Mouse (Mus musculus) right cerebral cortex, postnatal 4 days (tissue): ENCODE data around the gene Stra8.

ENCODE experiments used
- DNase-seq: peaks from one replicate; pipeline ENCODE4 v3.0.0-alpha.2; 2022

The Stra8 gene

GRCm38 (mm10) chr6:34903851-34904250 is 16.1 kb upstream of the Stra8 start:
- DNase-seq, result no peak

GRCm38 (mm10) chr6:34904361-34904760 is 15.6 kb upstream of the Stra8 start:
- no peak for DNase-seq

- no peak for DNase-seq
These were observed 13.8 kb upstream of the Stra8 start for GRCm38 (mm10) chr6:34906125-34906524.

GRCm38 (mm10) chr6:34906661-34907060 is 13.3 kb upstream of the Stra8 start:
- DNase-seq, result no peak

- DNase-seq, result no peak
These were observed 12.8 kb upstream of the Stra8 start for GRCm38 (mm10) chr6:34907121-34907614.

GRCm38 (mm10) chr6:34907696-34908260 is 12.2 kb upstream of the Stra8 start:
- no peak for DNase-seq

- DNase-seq, result no peak
These were observed 10.2 kb upstream of the Stra8 start for GRCm38 (mm10) chr6:34909631-34910345.

- DNase-seq, result peak; percentile 94
These were observed 9.4 kb upstream of the Stra8 start, which contains the start of gene Wdr91 for GRCm38 (mm10) chr6:34910371-34911219. Wdr91 (minus strand) TSS chr6:34910876.

GRCm38 (mm10) chr6:34913341-34914040 is 6.5 kb upstream of the Stra8 start:
- DNase-seq, result no peak

- no peak for DNase-seq
These were observed 5.5 kb upstream of the Stra8 start for GRCm38 (mm10) chr6:34914462-34914861.

- DNase-seq, result no peak
These were observed 817 bp upstream of the Stra8 start for GRCm38 (mm10) chr6:34919146-34919545.

- no peak for DNase-seq
These were observed 668 bp downstream of the Stra8 start for GRCm38 (mm10) chr6:34920631-34921030.

GRCm38 (mm10) chr6:34921941-34922340 is 2.0 kb downstream of the Stra8 start:
- no peak for DNase-seq

- DNase-seq, result peak; percentile 64
These were observed 7.2 kb downstream of the Stra8 start for GRCm38 (mm10) chr6:34927156-34927555.

GRCm38 (mm10) chr6:34927594-34927993 is 7.6 kb downstream of the Stra8 start:
- no peak for DNase-seq

GRCm38 (mm10) chr6:34932633-34933032 is 12.7 kb downstream of the Stra8 start:
- no peak for DNase-seq

GRCm38 (mm10) chr6:34936743-34937142 is 16.8 kb downstream of the Stra8 start:
- no peak for DNase-seq

GRCm38 (mm10) chr6:34938280-34938928 is 18.4 kb downstream of the Stra8 start:
- no peak for DNase-seq

GRCm38 (mm10) chr6:34938929-34939325 is 19.0 kb downstream of the Stra8 start:
- no peak for DNase-seq

GRCm38 (mm10) chr6:34939451-34939850 is 19.5 kb downstream of the Stra8 start:
- DNase-seq, result no peak

- DNase-seq, result no peak
These were observed 21.5 kb downstream of the Stra8 start for GRCm38 (mm10) chr6:34941496-34941895.

- no peak for DNase-seq
These were observed 22.5 kb downstream of the Stra8 start for GRCm38 (mm10) chr6:34942446-34942845.
